Mouse (Mus musculus) CH12F3 (cell line): ENCODE measurements around the gene Arid4a.

Source experiments
- in situ Hi-C: fragments of 300-500 bp; cut with MboI; formaldehyde crosslinking; loops from 2 replicates; pipeline ENCODE4 v1.14.3; 2020; ENCODE audit warnings: low sequenced_read_pairs

Gene Arid4a

DNA sequence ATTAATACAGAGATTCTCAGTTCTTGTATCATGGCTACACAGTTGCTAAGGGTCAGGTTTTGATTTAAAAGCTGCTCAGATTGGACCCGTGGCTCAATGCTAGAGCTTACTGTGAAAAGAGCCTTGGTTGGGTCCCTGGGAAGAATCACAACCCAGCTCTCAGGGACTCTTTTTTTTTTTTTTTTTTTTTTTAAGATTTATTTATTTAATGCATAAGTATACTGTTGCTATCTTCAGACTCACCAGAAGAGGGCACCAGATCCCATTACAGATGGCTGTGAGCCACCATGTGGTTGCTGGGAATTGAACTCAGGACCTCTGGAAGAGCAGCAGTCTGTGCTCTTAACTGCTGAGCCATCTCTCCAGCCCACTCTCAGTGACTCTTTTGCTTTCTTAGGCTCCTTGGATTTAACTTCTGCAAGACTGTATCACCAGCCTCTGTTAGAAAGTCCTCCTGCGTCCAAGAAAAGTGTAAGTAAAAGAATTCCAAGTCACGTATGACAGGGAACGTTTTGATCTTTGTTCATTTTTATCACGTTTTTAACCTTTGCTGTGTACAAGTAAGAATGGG is 123.6 kb downstream of the Arid4a start:
- in situ Hi-C loops, result no loop called here

DNA sequence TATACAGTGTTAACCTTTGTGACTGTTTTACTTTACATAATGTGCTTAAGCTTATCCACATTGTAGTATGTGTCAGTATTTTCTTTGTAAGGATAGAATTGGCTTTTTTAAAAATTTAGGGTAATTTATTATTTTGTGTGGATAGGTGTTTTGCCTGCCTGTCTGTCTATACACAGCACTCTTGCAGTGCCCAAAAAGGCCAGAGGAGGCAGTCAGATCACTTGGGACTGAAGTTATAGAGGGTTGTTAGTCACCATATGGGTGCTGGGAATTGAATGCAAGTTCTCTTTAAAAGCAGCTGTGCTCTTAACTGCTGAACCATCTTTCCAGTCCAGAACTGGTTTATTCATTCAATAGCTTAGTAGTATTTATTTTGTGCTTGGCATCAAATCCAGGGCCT is 125.4 kb downstream of the Arid4a start:
- in situ Hi-C loops, result no loop called here

DNA sequence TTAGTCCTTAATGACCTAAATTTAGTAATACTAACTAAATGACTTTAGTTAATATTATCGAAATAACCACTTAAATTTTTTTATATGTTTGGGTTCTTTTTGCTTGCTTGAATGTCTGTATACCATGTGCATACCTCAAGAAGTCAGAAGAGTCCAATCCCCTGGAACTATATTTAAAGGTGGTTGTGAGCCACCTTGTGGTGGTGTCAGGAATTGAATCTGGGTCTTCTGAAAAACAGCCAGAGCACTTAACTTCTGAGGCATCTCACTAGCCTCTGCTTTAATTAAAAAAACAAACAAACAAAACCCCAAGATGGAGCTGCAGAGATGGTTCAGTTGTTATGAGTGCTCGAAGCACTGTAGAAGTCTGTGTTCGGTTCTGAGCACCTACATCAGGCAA is 131.9 kb downstream of the Arid4a start:
- in situ Hi-C loops, result no loop called here
